Mouse (Mus musculus) cerebellum, postnatal 25 days (tissue): ENCODE data around the gene Aktip.

ENCODE experiments used
- DNase-seq, 2 experiments: peaks; one replicate each; pipeline ENCODE4 v3.0.0; 2021; ENCODE audit warnings: mixed read lengths in 2 of 2

The Aktip gene

GRCm38 (mm10) chr8:91117537-91117936 lies 82.2 kb downstream of the Aktip start:
- DNase-seq: no peak

- DNase-seq: no peak
Measured at GRCm38 (mm10) chr8:91114910-91115309, 84.9 kb downstream of the Aktip start.

GRCm38 (mm10) chr8:91114428-91114827 lies 85.3 kb downstream of the Aktip start:
- no peak for DNase-seq

GRCm38 (mm10) chr8:91111868-91112477 lies 87.8 kb downstream of the Aktip start:
- DNase-seq: no peak

- DNase-seq: no peak
Measured at GRCm38 (mm10) chr8:91106271-91106670, 93.5 kb downstream of the Aktip start.

- no peak for DNase-seq
Measured at GRCm38 (mm10) chr8:91098106-91098505, 101.7 kb downstream of the Aktip start.

- DNase-seq: no peak
Measured at GRCm38 (mm10) chr8:91094135-91094534, 105.6 kb downstream of the Aktip start.

GRCm38 (mm10) chr8:91089601-91090000 lies 110.2 kb downstream of the Aktip start:
- no peak for DNase-seq

- DNase-seq: no peak
Measured at GRCm38 (mm10) chr8:91088452-91088851, 111.3 kb downstream of the Aktip start.

- DNase-seq: no peak
Measured at GRCm38 (mm10) chr8:91082428-91082827, 117.3 kb downstream of the Aktip start.

GRCm38 (mm10) chr8:91081911-91082310 lies 117.9 kb downstream of the Aktip start:
- no peak for DNase-seq

DNA sequence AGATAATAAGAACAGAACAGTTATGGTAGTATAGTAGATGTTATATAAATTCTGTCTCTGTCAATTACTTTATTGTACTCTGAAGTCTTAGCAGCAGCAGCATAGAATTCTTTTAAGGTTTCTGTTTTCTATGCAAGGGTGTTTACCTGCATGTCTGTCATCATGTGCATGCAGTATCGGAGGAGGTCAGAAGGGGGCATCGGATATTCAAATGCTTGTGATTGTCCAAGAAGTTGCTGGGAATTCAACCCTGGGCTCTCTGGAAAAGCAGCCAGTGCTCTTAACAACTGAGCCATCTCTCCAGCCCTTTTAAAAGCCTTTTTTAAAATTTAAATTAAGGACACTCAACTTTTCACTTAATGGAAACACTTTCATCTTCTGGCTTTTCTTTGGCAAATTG lies 120.1 kb downstream of the Aktip start:
- DNase-seq: no peak

DNA sequence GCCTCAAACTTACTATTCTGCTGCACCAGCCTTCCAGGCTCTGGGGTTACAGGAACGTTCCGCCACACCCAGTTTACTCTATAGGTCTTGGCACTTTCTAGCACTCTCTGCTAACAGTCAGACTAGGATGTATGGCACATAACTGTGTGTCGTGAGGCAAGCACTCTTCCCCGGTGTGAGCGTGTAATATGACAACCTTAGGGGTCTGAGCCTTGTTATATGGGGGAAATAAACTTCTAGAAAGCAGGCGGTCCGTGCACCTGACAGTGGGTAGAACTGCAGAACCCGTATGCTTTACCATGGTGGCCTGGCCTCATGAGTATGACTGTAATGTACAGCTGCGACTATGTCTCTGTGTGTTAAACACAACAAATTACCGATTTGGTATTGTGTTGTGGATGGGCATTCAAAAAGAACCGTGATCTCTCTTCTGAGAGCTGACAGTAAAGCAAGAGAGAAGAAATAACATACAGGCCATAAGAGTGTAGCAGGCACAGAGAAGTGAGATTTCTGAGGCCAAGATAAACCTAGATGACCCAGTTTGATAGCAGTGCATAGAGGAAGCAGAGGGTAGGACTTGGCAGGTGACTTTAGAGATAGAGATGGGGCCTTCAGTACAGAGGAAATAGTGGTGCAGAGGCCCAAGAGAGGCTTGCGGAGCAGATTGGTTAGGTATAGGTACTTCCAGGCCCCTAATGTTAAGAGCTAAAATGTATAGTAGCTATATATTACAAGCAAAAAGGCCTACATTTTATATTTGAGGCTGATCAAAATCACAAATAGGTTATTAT lies 122.5 kb downstream of the Aktip start:
- DNase-seq: no peak

- peak in 1 of 2 experiments; percentile 65 for DNase-seq
Measured at GRCm38 (mm10) chr8:91070275-91070859, 129.4 kb downstream of the Aktip start.

DNA sequence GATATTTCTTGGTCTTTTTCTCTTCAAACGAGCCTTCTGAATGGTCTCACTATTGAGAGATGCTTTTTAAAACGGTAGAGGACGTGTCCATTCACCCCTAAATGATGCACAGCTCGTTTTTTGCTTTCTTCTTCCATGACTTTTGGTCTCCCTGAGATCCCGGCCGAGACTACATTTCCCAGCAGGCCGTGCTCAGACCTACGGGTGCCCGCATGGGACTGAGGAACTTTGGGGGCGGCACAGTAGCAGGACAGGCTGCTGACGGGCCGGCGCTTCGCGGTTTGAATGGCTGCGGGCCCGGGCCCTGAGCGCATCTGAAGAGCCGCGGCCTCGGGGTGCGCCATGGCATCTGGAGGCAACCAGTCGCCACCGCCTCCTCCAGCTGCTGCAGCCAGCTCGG lies 129.9 kb downstream of the Aktip start, which contains the start of gene Rbl2:
Rbl2 (plus strand) TSS at position 224 of the 400 bp plus-strand sequence.
- peak; percentile 97 for DNase-seq

DNA sequence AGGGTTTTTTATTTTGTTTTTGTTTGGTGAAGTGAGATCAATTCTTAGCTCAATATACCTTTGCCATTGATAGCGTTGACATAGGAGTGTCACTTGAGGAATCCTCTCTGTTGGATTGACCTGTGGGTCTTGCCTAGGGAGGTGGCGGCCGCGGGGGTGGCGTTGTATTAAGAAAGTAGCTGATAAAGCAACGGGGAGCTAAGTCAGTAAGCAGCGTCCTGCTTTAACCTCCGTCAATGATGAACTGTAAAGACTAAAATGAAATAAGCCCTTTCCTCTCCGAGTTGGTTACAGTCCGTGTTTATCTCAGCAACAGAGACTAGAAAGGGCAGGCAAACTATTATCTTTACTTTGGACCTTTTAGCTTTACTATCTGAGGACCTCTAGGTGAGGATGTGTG lies 130.4 kb downstream of the Aktip start:
- DNase-seq: peak; percentile 45 to 50

DNA sequence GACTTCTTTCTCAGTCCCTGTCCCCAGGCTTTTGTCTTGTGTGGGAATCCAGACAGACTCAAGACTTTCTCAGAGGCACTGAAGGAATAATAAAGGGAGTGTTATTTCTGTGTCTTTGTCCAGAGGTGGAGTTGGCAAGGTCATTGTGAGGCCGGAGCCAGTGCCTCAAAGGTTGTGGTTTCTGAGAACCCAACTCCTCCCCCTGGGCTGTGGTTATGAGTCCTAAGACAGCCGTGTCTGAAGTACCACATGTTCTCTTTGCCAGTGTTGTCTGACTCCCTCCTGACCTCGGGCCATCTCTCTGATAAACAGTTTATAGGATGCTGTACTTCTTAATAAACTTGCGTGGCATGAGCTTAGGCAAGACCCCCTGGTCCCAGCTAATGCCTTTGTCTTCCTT lies 134.6 kb downstream of the Aktip start:
- DNase-seq: no peak
